Mouse (Mus musculus) forebrain, embryonic 10.5 days (tissue): ENCODE data around the gene Pgm5. TPM values are rescaled to one million over a fixed set of nuclear protein-coding genes. Genes with fewer than 3 reads are reported as not detected.
A peak's percentile ranks its signal among the peaks of the same experiment; 100 is the strongest.
"Not testable (repeated sequence)": the region's sequence is repeated elsewhere in the genome, so short reads cannot be mapped to it uniquely, and the experiment has no call there.

ENCODE experiments used
- DNase-seq: peaks from one replicate; pipeline ENCODE4 v3.0.0-alpha.2; 2017; ENCODE audit warnings: low spot score; ENCODE audit errors: extremely low spot score
- H3K27ac ChIP-seq: fragments of 300-500 bp; sonication (generic); 2 replicates; pipeline ENCODE4 v1.5.1; 2016; ENCODE audit warnings: mild to moderate bottlenecking
- H3K27me3 ChIP-seq: fragments of 300-500 bp; sonication (generic); 2 replicates; pipeline ENCODE4 v1.6.1; 2016; ENCODE audit warnings: mild to moderate bottlenecking; ENCODE audit not compliant: poor library complexity, severe bottlenecking
- H3K36me3 ChIP-seq: fragments of 300-500 bp; sonication (generic); replicated peaks from 2 replicates; pipeline ENCODE4 v1.6.1; 2016; ENCODE audit warnings: mild to moderate bottlenecking, moderate library complexity
- H3K4me1 ChIP-seq: fragments of 300-500 bp; sonication (generic); 2 replicates; pipeline ENCODE4 v1.6.1; 2016
- H3K4me3 ChIP-seq: fragments of 300-500 bp; sonication (generic); 2 replicates; pipeline ENCODE4 v1.5.1; 2016; ENCODE audit warnings: mild to moderate bottlenecking, moderate library complexity
- H3K9me3 ChIP-seq: fragments of 300-500 bp; sonication (generic); 2 replicates; pipeline ENCODE4 v1.6.1; 2016; ENCODE audit warnings: mild to moderate bottlenecking, moderate library complexity
- WGBS: fragments of 180-500 bp; shearing (Covaris S2); methylation state at CpG from one replicate; pipeline ENCODE4 v1.1.7; 2016; 5-methylcytosine and 5-hydroxymethylcytosine counted together
- polyA plus RNA-seq: library from polyadenylated mRNA; unstranded; fragments of >200 nt; fragmentation: Nextera tagmentation; extraction: Ambion mirVana; gene quantifications from 2 replicates; pipeline ENCODE4 v1.2.1, GENCODE M21; 2016

Pgm5 gene
- polyA plus RNA-seq, 1 experiment from 2014 or later: 0.11 TPM

DNA sequence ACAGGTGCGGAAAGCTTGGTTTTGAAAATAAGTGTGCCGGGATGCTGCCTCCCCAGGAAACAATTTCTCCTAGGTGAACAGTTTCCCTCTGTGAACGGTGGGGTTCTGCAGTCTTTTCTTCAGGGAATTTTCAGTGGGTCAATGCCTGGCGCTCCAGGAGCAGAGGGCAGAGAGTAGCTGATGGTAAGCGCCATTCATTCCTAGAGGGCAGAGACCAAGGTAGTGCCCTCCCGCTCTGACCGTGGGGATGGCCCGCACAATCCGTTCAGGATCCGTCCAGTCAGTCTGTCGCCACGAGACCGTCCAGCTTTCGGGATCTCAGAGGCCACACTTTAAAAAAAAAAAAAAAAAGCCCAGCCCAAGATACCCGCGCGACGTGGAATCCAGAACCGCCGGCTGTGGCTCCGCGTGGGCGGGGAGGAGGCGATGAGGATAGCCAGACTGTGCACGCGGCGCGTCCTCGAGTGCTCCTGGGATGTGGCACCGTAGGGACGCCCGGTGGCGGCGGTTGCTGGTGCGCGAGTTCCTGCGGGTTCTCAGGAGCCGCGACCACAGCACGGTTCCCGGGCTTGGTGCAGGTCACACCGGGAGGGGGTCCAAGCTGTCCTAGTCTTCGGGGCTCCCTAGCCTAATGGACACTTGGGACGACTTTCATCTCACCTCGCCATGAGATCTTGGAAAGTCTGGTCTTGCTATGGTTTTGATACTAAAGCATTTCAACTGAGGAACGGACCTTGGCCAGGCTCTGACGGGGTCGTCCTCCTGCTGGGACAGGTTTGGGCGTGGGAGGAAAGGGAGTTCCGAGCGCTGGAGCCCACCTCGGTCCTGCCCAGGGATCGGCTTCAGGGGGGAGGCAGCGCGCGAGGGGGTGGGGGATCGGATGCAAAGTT, 35.6 kb upstream of the Pgm5 start:
- peak; percentile 45 for DNase-seq
- Histone ChIP-seq H3K27me3 (peaks cover 86% of the 10 kb centered on the region), H3K4me3 (peak overlapping the region; percentile 33), H3K27ac (no peak overlapping the region), H3K4me1 (peaks cover 36% of the 10 kb centered on the region), H3K9me3 (no peaks in the 10 kb centered on the region), H3K36me3 (no peaks in the 10 kb centered on the region)
- WGBS: 2% methylated on average over 57 of the region's 57 CpGs

- no peaks in the 10 kb centered on the region for H3K36me3 ChIP-seq
- peaks cover 31% of the 10 kb centered on the region for H3K4me1 ChIP-seq
- no peak overlapping the region for H3K4me3 ChIP-seq
- no peaks in the 10 kb centered on the region for H3K9me3 ChIP-seq
- 24% methylated on average over 4 of the region's 4 CpGs for WGBS
- H3K27ac ChIP-seq: no peak overlapping the region
- peak; percentile 18 for DNase-seq
- peaks cover 79% of the 10 kb centered on the region for H3K27me3 ChIP-seq
These were observed 34.9 kb upstream of the Pgm5 start for GRCm38 (mm10) chr19:24896536-24896935.

DNA sequence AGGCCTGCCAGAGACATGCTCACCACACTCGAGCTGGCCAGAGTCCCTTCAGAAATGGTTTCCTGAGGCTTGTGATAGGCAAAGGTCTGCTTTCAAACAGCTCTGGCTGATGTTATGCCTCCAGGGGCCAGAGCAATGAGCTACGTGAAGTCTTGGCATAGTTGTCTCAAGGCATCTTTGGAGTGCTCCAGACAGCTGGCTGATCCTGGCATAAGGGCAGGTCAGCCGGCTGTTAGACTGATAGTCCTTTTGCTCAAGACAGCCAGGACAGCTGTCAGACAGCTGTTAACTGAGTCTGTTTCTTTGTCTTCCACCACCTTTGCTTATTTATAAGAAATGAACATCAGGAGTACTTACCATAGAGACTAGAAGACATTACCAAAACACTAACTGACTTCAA, 25.2 kb upstream of the Pgm5 start:
- DNase-seq: no peak
- Histone ChIP-seq H3K4me3 (no peak overlapping the region), H3K27ac (no peak overlapping the region), H3K4me1 (no peaks in the 10 kb centered on the region), H3K36me3 (no peaks in the 10 kb centered on the region), H3K9me3 (no peaks in the 10 kb centered on the region), H3K27me3 (peaks cover 23% of the 10 kb centered on the region)
- WGBS: 90% methylated on average over 3 of the region's 3 CpGs

- 18% methylated on average over 5 of the region's 5 CpGs for WGBS
- Histone ChIP-seq H3K36me3 (no peaks in the 10 kb centered on the region), H3K27ac (no peak overlapping the region), H3K4me3 (no peak overlapping the region), H3K4me1 (peaks cover 6% of the 10 kb centered on the region; the same call in 1 of the 2 replicates), H3K9me3 (no peaks in the 10 kb centered on the region), H3K27me3 (peaks cover 23% of the 10 kb centered on the region)
- DNase-seq: peak; percentile 50
These were observed 23.8 kb upstream of the Pgm5 start for GRCm38 (mm10) chr19:24885504-24885903.

GRCm38 (mm10) chr19:24881237-24881636, 19.6 kb upstream of the Pgm5 start:
- DNase-seq: no peak
- peaks cover 6% of the 10 kb centered on the region; the same call in 1 of the 2 replicates for H3K4me1 ChIP-seq
- H3K36me3 ChIP-seq: no peaks in the 10 kb centered on the region
- 74% methylated on average over 4 of the region's 4 CpGs for WGBS
- H3K27ac ChIP-seq: no peak overlapping the region
- H3K27me3 ChIP-seq: peaks cover 10% of the 10 kb centered on the region
- H3K4me3 ChIP-seq: no peak overlapping the region
- H3K9me3 ChIP-seq: no peaks in the 10 kb centered on the region

GRCm38 (mm10) chr19:24875129-24875870, 13.6 kb upstream of the Pgm5 start, which contains the start of gene Gm10053:
TSS of gene Gm10053 (plus strand) at chr19:24875686.
- not testable (repeated sequence) for H3K4me1 ChIP-seq, H3K36me3 ChIP-seq, H3K4me3 ChIP-seq, DNase-seq, H3K27ac ChIP-seq, H3K9me3 ChIP-seq
- peaks cover 21% of the 10 kb centered on the region for H3K27me3 ChIP-seq
- 91% methylated on average over 23 of the region's 26 CpGs for WGBS

DNA sequence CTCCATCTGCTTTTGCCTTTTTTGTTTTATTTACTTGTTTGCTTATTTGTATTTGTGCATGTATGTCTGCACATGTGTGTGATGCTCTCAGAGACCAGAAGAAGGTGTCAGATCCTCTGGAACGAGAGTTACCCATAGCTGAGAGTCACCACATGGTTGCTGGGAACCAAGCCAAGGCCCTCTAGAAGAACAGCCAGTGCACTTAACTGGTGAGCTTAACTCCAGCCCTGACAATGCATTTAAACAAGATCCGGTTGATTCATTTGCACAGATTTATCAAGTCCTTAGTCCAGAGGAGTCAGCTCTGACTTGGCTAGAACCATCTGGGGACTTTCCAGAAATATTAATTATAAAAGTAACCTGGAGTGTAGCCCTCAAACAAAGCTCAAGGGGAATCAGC, 12.2 kb upstream of the Pgm5 start:
- no peak for DNase-seq
- 85% methylated on average over 2 of the region's 2 CpGs for WGBS
- H3K27me3 ChIP-seq: peaks cover 28% of the 10 kb centered on the region

GRCm38 (mm10) chr19:24871037-24871635, 9.5 kb upstream of the Pgm5 start:
- Histone ChIP-seq H3K27me3 (peaks cover 28% of the 10 kb centered on the region), H3K27ac (0 out of 2 replicates have a peak overlapping the region, but pooled peaks have one; percentile 5), H3K4me1 (peaks cover 9% of the 10 kb centered on the region), H3K4me3 (peak overlapping the region; percentile 45), H3K9me3 (no peaks in the 10 kb centered on the region), H3K36me3 (no peaks in the 10 kb centered on the region)
- peak; percentile 83 for DNase-seq
- 25% methylated on average over 18 of the region's 18 CpGs for WGBS

More for the DNA sequence above, 12.2 kb upstream of the Pgm5 start:
- Histone ChIP-seq H3K4me1 (peaks cover 4% of the 10 kb centered on the region), H3K4me3 (no peak overlapping the region), H3K36me3 (no peaks in the 10 kb centered on the region), H3K27ac (no peak overlapping the region), H3K9me3 (no peaks in the 10 kb centered on the region)

GRCm38 (mm10) chr19:24865436-24865835, 3.8 kb upstream of the Pgm5 start:
- Histone ChIP-seq H3K4me3 (no peak overlapping the region), H3K27ac (no peak overlapping the region), H3K9me3 (no peaks in the 10 kb centered on the region), H3K4me1 (peaks cover 22% of the 10 kb centered on the region), H3K36me3 (no peaks in the 10 kb centered on the region), H3K27me3 (peaks cover 48% of the 10 kb centered on the region)
- no peak for DNase-seq
- WGBS: 88% methylated on average over 9 of the region's 9 CpGs

DNA sequence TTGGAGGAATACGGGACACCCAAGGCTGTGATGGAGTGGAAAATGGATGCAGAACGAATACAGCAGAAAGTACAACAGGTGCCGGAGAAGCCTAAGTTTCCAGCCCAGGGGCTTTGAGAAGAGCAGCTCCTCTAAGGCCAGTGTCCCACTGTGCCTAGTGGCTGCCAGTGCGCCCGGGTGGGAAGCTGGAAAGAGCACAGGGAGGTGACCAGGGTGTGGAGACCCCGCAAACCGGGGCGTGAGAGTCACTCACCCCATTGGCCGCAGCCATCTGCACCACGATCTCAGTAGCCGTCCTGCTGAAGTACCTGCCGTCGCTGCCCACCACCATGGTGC, 411 bp downstream of the Pgm5 start:
- Histone ChIP-seq H3K9me3 (no peaks in the 10 kb centered on the region), H3K36me3 (no peaks in the 10 kb centered on the region), H3K4me1 (peaks cover 17% of the 10 kb centered on the region), H3K4me3 (peak overlapping the region; percentile 55), H3K27me3 (peaks cover 49% of the 10 kb centered on the region), H3K27ac (peak overlapping the region; percentile 77; the same call in 1 of the 2 replicates)
- WGBS: 19% methylated on average over 13 of the region's 13 CpGs
- DNase-seq: no peak

DNA sequence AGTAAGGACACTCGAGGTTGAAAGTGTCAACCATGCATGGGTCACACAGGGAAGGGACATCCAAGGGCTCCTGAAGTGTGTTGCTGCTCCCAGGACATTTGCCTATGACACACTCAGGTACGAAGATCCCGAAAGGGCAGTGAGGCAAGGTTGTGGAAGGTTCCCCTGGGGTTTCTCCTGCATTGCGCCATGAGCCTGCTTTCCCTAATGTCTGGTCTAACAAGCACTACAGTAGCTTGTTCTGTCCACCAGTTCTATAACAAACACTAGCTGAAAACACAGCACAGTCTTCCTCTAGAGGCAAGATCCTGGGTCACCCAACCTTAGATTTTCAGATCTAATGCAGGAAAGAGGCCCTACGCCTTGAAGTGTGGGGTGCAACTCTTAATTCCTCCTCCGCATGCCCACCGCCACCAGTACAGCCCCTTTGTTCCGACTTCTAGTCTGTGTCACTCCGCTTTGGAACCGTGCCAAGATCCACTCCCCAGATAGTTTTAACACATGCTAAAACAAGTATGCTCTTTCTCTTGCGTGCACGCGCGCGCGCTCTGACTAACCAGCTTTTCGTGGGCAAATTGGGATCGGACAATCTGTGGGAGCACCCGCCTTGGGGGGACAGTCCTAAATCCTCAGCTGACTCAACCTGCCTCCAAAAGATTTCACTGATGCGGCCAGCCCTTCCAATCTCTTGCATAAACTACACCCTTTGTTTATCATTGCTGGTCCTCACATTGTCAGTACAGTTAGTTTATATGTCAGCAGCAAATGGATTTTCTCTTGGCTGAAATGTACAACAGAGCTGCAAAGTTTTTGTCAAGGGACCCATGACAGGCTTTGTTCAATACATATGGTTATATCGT, 10.0 kb downstream of the Pgm5 start:
- Histone ChIP-seq H3K27ac (no peak overlapping the region), H3K4me3 (no peak overlapping the region), H3K36me3 (no peaks in the 10 kb centered on the region), H3K4me1 (peaks cover 8% of the 10 kb centered on the region), H3K27me3 (no peaks in the 10 kb centered on the region), H3K9me3 (no peaks in the 10 kb centered on the region)
- DNase-seq: no peak
- WGBS: 94% methylated on average over 21 of the region's 21 CpGs

DNA sequence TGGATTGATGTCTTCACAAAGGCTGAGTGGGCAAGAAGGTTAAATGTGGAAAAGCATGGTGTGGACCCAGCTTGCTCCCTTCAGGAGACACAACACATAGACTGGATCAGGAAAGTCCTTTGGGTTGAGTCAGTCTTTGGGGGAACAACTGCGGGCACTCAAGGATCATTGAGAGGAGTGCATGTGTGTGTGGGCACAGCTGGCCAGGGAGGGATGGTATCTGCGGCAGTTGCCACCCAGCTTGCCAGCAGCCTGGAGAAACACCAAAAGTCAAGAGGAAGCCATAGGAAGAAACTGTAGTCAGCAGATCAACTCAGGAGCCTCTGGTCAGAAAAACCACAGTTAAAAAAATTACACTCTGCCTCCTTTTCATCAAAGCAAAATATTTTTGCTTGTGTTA, 12.8 kb downstream of the Pgm5 start:
- Histone ChIP-seq H3K36me3 (no peaks in the 10 kb centered on the region), H3K4me3 (no peak overlapping the region), H3K27ac (no peak overlapping the region), H3K9me3 (no peaks in the 10 kb centered on the region), H3K27me3 (no peaks in the 10 kb centered on the region), H3K4me1 (peaks cover 17% of the 10 kb centered on the region)
- DNase-seq: no peak
- 88% methylated on average over 2 of the region's 2 CpGs for WGBS
